Mouse (Mus musculus) forebrain, postnatal 0 days (tissue): Measurements from ENCODE around the gene Bpifb3. TPM values are rescaled to one million over a fixed set of nuclear protein-coding genes. Genes with fewer than 3 reads are reported as not detected.

Source experiments
- ATAC-seq: fragments of 200-750 bp; cut with Nextera tagmentation; 2 replicates; pipeline ENCODE4 v1.8.0; 2017; ENCODE audit warnings: mild to moderate bottlenecking, moderate library complexity
- DNase-seq: peaks from one replicate; pipeline ENCODE4 v3.0.0-alpha.2; 2015
- H3K27ac ChIP-seq: fragments of 300-500 bp; sonication (generic); 2 replicates; pipeline ENCODE4 v1.5.1; 2014; ENCODE audit warnings: low read depth, mild to moderate bottlenecking, antibody characterized with exemption, low read length, moderate library complexity, mixed read lengths
- H3K27me3 ChIP-seq: fragments of 300-500 bp; sonication (generic); 2 replicates; pipeline ENCODE4 v1.6.1; 2014; ENCODE audit warnings: mild to moderate bottlenecking, low read length, mixed read lengths; ENCODE audit not compliant: insufficient read depth
- H3K36me3 ChIP-seq: fragments of 300-500 bp; sonication (generic); 2 replicates; pipeline ENCODE4 v1.6.1; 2014; ENCODE audit warnings: mild to moderate bottlenecking, moderate library complexity; ENCODE audit not compliant: insufficient read depth
- H3K4me1 ChIP-seq: fragments of 300-500 bp; sonication (generic); 2 replicates; pipeline ENCODE4 v1.6.1; 2014; ENCODE audit warnings: antibody characterized with exemption; ENCODE audit not compliant: insufficient read depth
- H3K4me2 ChIP-seq: fragments of 300-500 bp; sonication (generic); 2 replicates; pipeline ENCODE4 v1.6.1; 2014; ENCODE audit warnings: low read depth, mild to moderate bottlenecking, moderate library complexity
- H3K4me3 ChIP-seq: fragments of 300-500 bp; sonication (generic); 2 replicates; pipeline ENCODE4 v1.5.1; 2014; ENCODE audit warnings: low read depth, low read length, mixed read lengths
- H3K9ac ChIP-seq: fragments of 300-500 bp; sonication (generic); 2 replicates; pipeline ENCODE4 v1.6.1; 2014; ENCODE audit warnings: mild to moderate bottlenecking
- H3K9me3 ChIP-seq: fragments of 300-500 bp; sonication (generic); 2 replicates; pipeline ENCODE4 v1.6.1; 2016; ENCODE audit warnings: low read length
- CTCF ChIP-seq: sonication (generic); IDR thresholded peaks from 2 replicates; pipeline ENCODE4 v1.5.1; 2016; ENCODE audit warnings: antibody characterized with exemption, control low read depth, low read depth
- whole genome bisulfite sequencing: fragments of 180-500 bp; shearing (Covaris S2); extraction: QIAGEN DNeasy Blood & Tissue Kit; methylation state at CpG from one replicate; pipeline ENCODE4 v1.1.7; 2014; 5-methylcytosine and 5-hydroxymethylcytosine counted together
- polyA plus RNA-seq: library from polyadenylated mRNA; unstranded; fragments of >200 nt; fragmentation: Nextera tagmentation; extraction: Ambion mirVana; gene quantifications from 2 replicates; pipeline ENCODE4 v1.2.1, GENCODE M21; 2015
- total RNA-seq: library from RNA; depleted of rRNA; stranded (reverse); fragments of >200 nt; gene quantifications from 2 replicates; pipeline ENCODE4 v1.2.3, GENCODE M21; 2014; rRNA removed

Bpifb3 gene
- total RNA-seq (not detected in 2 replicates), polyA plus RNA-seq (0.10 TPM in 1 of 2 replicates, not detected in the other)

DNA sequence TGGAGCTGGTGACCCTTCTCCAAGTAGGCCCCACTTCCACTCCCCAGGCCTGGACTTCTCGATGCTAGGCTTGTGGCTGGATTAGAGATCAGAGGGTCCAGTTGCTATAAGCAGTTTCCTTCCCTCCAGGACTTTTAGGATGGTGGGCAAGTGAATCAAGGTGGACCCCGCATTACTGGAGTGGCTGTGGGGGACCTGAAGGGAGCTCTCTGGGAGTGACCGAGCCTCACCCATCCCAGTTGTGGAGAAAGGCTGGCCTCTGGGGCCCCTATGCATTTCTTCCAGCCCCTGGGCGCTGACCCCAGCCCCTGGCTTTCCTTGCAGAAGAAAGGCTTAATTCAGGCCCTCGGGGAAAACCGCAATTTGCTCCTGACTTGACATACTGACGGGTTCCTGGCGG lies at the start of gene Bpifb3:
Bpifb3 (plus strand) TSS at position 301 of the 400 bp plus-strand sequence.
- WGBS, result 54% methylated on average over 8 of the region's 8 CpGs

DNA sequence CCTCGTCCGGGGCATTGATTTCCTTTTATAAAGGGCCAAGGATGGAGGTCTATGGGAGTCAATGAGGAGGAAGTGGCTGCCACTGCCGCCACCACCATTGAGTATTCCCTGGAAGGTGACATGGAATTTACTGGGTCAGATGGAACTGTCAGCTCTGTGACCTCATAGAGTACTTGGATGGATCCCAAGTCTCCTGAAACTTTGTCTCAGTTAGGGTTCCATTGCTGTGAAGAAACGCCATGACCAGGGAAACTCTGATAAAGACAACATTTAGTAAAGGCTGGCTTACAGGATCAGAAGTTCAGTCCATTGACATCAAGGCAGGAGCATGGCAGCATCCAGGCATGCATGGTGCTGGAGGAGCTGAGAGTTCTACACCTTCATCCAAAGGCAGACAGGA lies 47.0 kb upstream of the Bpifb3 start, which contains the start of gene Sun5:
Sun5 (minus strand) TSS at position 101 of the 400 bp plus-strand sequence.
- no peak within 1 kb of the TSS for H3K9ac ChIP-seq
- no peak within 1 kb of the TSS for H3K4me2 ChIP-seq
- 87% methylated on average over 4 of the region's 4 CpGs for WGBS
- H3K27ac ChIP-seq, result no peak within 1 kb of the TSS
- no peaks in the 10 kb centered on the region for H3K36me3 ChIP-seq
- H3K9me3 ChIP-seq, result no peaks in the 10 kb centered on the region
- no peak for ATAC-seq
- H3K4me1 ChIP-seq, result no peaks in the 10 kb centered on the region
- no peaks in the 10 kb centered on the region for H3K27me3 ChIP-seq
- no peak within 1 kb of the TSS for H3K4me3 ChIP-seq
- no peak for DNase-seq
- TF ChIP-seq CTCF, result no peak

More for the DNA sequence above, at the start of gene Bpifb3:
- no peaks in the 10 kb centered on the region for H3K4me1 ChIP-seq
- no peak within 1 kb of the TSS for H3K4me2 ChIP-seq
- H3K36me3 ChIP-seq, result no peaks in the 10 kb centered on the region
- ATAC-seq (no peak), DNase-seq (no peak)
- H3K4me3 ChIP-seq, result no peak within 1 kb of the TSS
- H3K9me3 ChIP-seq, result no peaks in the 10 kb centered on the region
- TF ChIP-seq CTCF, result no peak
- H3K27me3 ChIP-seq, result no peaks in the 10 kb centered on the region
- H3K27ac ChIP-seq, result no peak within 1 kb of the TSS
- H3K9ac ChIP-seq, result no peak within 1 kb of the TSS

DNA sequence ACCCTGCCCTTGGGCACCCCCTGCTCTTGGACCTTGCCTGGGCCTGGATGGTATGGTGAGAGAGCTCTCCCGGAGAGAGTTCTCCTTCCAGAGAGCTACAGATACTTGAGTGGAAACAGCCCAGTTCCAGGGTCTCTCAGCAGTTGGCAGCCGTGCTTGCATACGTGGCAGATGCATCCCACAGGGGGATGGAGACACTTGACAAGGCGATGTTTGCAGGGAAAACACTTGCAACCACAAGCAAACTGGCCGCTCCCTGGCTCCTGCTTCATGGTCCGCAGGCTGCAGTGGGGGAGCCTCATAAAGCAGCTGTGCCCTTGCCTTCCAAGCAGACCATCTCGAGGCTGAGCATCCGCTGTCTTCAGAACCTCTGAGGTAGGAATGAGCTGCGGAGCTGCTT lies 43.3 kb upstream of the Bpifb3 start, which contains the start of gene Bpifb2:
Bpifb2 (plus strand) TSS at position 301 of the 400 bp plus-strand sequence.
- no peaks in the 10 kb centered on the region for H3K4me1 ChIP-seq
- no peak within 1 kb of the TSS for H3K4me2 ChIP-seq
- DNase-seq (no peak), ATAC-seq (no peak)
- H3K4me3 ChIP-seq, result no peak within 1 kb of the TSS
- H3K9me3 ChIP-seq, result no peaks in the 10 kb centered on the region
- no peak for TF ChIP-seq CTCF
- 82% methylated on average over 9 of the region's 9 CpGs for WGBS
- no peak within 1 kb of the TSS for H3K9ac ChIP-seq
- no peaks in the 10 kb centered on the region for H3K36me3 ChIP-seq
- H3K27ac ChIP-seq, result no peak within 1 kb of the TSS
- no peaks in the 10 kb centered on the region for H3K27me3 ChIP-seq

DNA sequence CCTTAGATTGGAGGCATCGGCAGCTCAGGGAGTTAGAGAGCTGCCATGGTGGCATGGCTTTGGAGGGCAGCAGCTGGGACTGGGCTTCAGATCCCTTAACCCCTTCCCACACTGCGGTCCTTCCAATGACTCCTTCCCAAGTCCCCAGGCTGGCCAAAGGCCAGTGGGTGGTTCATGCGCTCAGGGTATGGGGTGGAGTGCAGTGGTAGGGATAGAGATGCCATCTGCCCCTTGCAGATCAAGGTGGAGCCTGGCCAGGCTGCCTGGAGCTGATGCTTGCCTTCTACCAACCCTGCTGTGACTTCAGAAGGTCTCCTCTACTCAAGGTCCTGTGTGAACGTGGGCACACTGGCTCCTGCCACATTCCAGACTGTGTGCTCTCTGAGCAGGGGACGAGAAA lies 18.9 kb upstream of the Bpifb3 start:
- ATAC-seq (no peak), DNase-seq (no peak)
- 73% methylated on average over 5 of the region's 5 CpGs for WGBS
- no peaks in the 10 kb centered on the region for H3K4me1 ChIP-seq
- no peak overlapping the region for H3K4me3 ChIP-seq
- no peak overlapping the region for H3K9ac ChIP-seq
- H3K27me3 ChIP-seq, result no peaks in the 10 kb centered on the region
- H3K36me3 ChIP-seq, result no peaks in the 10 kb centered on the region
- H3K9me3 ChIP-seq, result no peaks in the 10 kb centered on the region
- no peak overlapping the region for H3K4me2 ChIP-seq
- no peak overlapping the region for H3K27ac ChIP-seq
- no peak for TF ChIP-seq CTCF

DNA sequence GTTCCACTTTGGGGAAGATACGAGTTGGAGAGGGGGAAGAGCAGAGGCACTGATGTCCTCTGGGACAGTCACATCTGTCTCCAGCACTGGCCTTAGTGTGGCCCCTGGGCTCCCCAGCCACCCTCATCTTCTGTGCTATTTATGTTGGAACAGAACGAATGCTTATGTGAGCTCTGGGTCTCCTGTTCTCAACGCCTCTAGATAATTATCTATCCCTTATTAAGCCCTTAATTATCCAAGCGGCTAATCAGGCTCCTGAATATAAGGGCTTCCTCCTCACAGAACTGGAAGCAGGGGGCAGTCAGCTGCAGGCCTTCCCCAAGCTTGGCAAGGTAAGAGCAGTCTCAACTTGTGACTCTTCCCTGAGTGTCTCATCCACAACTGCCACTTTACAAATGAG lies 17.9 kb upstream of the Bpifb3 start, which contains the start of gene Bpifb6:
Bpifb6 (plus strand) TSS at position 301 of the 400 bp plus-strand sequence.
- Histone ChIP-seq H3K9me3 (no peaks in the 10 kb centered on the region), H3K27me3 (no peaks in the 10 kb centered on the region), H3K9ac (no peak within 1 kb of the TSS), H3K27ac (no peak within 1 kb of the TSS), H3K36me3 (no peaks in the 10 kb centered on the region), H3K4me1 (no peaks in the 10 kb centered on the region), H3K4me2 (no peak within 1 kb of the TSS), H3K4me3 (no peak within 1 kb of the TSS)
- 43% methylated on average over 4 of the region's 4 CpGs for whole genome bisulfite sequencing
- ATAC-seq (no peak), DNase-seq (no peak)
- no peak for TF ChIP-seq CTCF

DNA sequence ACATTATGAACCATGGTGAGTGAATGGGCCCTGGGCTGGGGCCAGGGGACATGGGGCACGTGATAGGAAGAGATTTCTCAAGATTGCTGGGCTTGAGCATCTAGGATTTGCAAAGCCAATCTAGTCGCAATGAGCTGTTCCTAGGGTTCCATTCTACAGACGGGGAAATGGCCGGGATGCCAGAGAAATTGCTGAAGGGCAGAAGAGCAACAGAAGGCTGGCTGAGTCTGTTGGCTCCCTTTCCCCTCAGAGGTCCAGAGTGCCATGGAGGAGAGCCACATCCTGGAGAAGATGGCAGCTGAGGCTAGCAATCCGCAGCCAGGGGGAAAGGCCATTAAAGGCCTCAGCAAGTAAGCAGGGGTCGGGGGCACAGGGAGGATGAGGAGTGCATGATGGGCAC lies 15.3 kb upstream of the Bpifb3 start:
- no peak overlapping the region for H3K9ac ChIP-seq
- no peak for DNase-seq
- H3K4me3 ChIP-seq, result no peak overlapping the region
- no peak overlapping the region for H3K27ac ChIP-seq
- H3K4me1 ChIP-seq, result no peaks in the 10 kb centered on the region
- H3K9me3 ChIP-seq, result no peaks in the 10 kb centered on the region
- no peak for ATAC-seq
- WGBS, result 77% methylated on average over 6 of the region's 6 CpGs
- H3K4me2 ChIP-seq, result no peak overlapping the region
- no peak for TF ChIP-seq CTCF
- no peaks in the 10 kb centered on the region for H3K36me3 ChIP-seq
- no peaks in the 10 kb centered on the region for H3K27me3 ChIP-seq

DNA sequence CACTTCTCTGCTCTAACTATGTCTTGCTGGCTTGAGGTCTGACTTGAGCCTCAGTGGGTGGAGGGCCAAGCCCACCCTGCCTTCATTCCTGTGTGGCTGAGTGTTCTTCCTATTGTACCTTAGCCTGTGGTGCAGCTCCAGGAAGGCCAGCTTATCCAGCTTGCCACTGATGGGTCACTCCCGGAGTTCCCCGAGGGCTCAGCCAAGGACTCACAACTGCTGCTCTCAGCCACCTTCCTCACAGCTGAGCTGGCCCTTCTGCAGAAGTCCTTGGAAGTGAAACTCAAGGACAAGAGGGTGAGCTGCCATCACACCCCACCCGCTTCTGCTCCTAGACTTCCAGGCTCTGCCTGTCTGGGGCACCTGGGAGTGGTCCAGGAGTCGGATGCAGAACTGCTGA lies 11.4 kb upstream of the Bpifb3 start:
- Histone ChIP-seq H3K27ac (no peak overlapping the region), H3K9ac (no peak overlapping the region), H3K9me3 (no peaks in the 10 kb centered on the region), H3K4me1 (no peaks in the 10 kb centered on the region), H3K4me2 (no peak overlapping the region), H3K4me3 (no peak overlapping the region), H3K36me3 (no peaks in the 10 kb centered on the region), H3K27me3 (no peaks in the 10 kb centered on the region)
- DNase-seq (no peak), ATAC-seq (no peak)
- TF ChIP-seq CTCF, result no peak
- 83% methylated on average over 4 of the region's 4 CpGs for WGBS
